Mouse (Mus musculus) right cerebral cortex, postnatal 10 days (tissue): ENCODE measurements at regions not wholly inside any gene's neighbourhood (a gene's known extent, or its start where the extent isn't known, plus 50 kb on each side); places are given as distances from the start of the nearest gene placed in this dataset.

Experiments used
- DNase-seq, 2 experiments: peaks; one replicate each; pipeline ENCODE4 v3.0.0; 2021; ENCODE audit warnings: low spot score in 2 of 2

DNA sequence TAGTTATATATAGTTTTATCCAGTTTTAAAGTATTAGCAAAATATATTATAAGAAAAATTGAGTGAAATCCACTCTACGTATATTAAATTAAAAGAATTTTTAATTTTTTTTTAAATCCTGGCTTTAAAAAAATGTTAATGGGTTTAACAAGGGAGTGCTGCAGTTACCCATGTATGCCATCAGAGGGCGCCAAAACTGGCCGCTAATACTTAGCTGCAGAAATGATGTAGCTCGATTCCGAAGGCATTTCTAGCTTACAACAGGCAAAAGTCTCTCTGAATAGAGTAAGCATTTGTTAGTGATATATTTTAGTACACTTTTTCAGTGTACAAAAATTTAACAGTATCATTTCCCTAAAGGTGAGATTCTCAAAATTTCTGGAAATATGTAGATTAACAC is 73.1 kb downstream of the Olfr444 start:
- peak; percentile 39 to 51 for DNase-seq
